Mouse (Mus musculus) layer of hippocampus, adult 8-10 months (tissue): ENCODE measurements around the gene Slc35f3. TPM values are rescaled to one million over a fixed set of nuclear protein-coding genes. Genes with fewer than 3 reads are reported as not detected.

Source experiments
- DNase-seq, 2 experiments: peaks; one replicate each; pipeline ENCODE4 v3.0.0; 2022; ENCODE audit warnings: low spot score in 2 of 2
- total RNA-seq, 4 experiments: library from RNA; stranded (reverse); gene quantifications; 2 replicates each; pipeline ENCODE4 v1.2.4; 2022

Gene Slc35f3
- total RNA-seq, 4 experiments from 2014 or later = 34.9 to 40.8 (median 38.7) TPM

DNA sequence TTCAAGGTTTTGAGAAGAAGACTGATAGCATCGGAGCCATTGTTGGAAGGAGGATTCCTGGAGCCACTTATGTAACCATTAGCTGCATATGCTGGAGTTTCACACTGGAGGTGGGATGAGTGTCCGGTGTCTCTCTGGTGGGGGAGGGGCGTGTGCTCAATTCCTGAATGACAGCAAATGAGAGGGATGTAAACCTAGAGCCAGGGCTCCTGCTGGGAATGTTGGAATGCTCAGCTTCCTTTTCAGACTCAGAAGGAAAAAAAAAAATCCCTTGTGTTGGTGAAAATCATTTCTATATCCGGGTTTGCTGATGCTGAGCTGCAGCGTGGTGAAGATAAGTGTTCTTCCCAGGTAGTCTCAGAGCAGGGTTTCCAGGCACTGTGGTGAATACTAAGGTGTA is 29.4 kb downstream of the Slc35f3 start:
- no peak for DNase-seq

DNA sequence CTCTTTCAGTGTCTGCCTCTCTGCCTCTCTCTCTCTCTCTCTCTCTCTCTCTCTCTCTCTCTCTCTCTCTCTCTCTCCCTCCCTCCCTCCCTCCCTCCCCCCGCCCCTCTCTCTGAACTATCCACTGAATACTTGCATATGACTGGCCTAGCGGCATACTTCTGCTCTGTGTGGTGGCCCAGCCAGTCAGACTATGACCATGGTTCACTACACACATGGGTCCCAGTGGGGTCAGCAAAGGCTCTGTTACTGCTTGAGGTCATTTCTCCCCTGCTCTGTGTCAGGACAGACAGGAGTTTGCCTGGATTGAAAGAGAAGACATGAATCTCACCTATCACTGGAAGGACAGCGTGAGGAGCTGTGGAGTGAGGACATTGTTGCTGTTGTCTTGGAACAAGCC is 40.5 kb downstream of the Slc35f3 start:
- no peak for DNase-seq

DNA sequence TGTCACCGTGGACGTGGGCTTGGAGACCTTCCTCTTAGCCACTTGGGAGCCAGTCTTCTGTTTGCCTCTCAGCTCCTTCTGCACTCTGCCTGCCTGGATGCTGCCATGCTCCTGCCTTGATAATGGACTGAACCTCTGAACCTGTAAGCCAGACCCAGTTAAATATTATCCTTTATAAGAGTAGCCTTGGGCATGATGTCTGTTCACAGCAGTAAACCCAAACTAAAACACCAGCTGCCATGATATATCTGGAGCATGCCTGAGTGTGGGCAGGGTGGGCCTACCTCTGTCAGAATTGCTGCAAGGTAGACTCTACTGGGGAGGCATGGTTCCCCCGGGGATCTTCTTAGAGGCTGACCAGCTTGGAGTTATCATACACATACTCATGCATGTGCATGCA is 41.0 kb downstream of the Slc35f3 start:
- no peak for DNase-seq

DNA sequence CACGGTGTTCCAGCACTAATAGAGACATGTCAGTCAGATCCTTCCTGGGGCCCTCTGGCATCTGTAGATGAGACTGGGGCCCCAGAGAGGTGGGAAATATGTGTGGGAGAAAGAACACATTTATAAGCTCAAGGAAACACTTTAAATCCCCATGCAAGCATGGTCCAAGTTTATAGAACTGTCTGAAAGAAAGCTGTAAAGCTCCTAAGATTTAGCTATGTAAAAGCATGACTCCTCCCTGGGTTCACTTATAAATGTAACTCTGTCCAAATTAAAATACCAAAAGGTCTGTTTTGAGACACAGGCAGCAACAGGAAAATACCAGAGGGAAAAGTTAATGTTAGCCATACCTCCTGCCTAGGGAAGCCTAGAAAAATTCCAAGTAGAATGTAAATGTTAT is 42.8 kb downstream of the Slc35f3 start:
- no peak for DNase-seq

DNA sequence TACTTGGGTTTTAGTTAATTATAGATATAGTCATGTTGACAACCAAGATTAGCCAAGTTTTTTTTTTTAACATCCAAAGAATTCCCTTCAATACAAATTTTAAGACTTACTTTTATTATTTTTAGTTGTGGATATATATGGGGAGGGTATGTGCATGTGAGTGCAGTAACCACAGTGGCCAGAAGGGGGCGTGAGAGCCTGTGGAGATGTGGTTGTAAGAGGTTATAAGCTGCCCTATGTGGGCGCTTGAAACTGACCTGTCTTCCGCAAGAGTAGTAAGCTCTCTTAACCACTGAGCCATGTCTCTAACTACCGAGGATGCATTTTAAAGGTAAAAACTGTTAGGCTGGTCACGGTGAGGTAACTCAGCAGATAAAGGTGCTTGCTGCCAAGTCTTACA is 45.1 kb downstream of the Slc35f3 start:
- DNase-seq = no peak

DNA sequence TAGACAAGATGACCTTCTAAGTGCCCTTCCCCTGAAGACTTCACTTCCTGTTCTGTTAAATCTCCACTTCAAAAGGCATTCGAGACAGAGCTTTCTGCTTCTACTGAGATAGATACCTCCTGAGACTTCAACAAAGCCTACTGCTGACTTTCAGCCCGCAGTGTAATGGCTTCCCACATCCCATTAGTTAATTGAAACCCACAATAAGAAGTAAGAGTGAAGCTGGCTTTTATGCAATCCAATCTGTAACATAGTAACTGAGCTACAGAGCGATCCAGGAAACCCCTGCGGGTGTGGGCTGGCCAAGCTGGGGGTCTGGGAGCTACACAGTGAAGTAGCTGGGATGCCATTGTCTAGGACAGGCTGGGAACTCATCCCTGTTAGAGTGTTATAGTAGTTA is 46.7 kb downstream of the Slc35f3 start:
- no peak for DNase-seq

DNA sequence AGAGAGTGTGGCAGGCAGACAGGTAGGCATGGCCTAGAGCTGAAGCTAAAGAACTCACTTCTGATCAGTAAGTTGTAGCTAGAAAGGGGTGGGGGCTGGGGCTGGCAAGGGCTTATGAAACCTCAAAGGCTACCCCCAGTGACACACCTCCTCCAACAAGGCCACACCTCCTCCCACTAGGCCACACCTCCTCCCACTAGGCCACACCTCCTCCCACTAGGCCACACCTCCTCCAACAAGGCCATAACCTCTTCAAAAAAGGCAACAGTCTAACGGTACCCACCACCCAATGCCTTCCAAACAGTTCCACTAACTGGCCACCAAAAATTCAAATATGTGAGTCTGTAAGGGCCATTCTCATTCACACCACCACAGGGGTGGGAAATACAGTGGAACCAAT is 54.9 kb downstream of the Slc35f3 start:
- no peak for DNase-seq

DNA sequence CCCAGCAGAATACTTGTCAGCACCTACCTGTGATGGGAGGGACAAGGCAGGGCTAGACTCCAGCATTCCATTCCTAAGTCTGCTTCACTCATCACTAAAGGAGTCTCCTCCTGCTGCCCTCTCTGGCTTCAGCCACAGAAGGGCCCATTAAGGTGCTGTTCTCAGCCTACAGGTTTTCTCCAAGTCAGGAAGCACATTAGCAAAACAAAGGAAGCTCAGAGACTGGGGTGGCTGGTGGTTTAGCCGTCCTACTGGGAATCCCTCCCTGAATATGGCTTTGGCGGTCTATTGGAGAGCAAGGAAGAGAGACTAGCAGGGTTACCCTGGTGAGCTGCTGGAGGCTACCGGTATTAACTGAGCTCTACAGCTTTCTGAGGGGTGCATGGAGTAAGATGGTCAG is 59.6 kb downstream of the Slc35f3 start:
- no peak for DNase-seq

DNA sequence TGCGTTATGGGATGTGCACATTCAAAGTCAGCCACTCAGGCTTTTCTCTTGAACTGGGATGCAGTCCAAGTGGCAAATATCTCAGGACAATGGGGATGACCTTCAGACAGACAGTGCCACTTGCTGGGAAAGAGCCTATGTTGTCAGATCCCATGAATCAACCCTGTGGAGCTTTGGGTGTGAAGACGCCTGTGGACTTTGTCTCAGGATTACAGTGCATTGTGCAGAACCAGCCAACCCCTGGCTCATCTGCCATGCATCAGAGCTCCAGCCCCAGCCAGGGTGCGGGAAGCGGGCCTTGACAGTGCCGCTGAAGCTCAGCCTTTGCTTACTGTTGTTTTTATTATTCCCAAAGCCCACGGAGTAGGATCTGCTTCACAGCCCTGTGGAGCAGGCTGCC is 60.9 kb downstream of the Slc35f3 start:
- no peak for DNase-seq

DNA sequence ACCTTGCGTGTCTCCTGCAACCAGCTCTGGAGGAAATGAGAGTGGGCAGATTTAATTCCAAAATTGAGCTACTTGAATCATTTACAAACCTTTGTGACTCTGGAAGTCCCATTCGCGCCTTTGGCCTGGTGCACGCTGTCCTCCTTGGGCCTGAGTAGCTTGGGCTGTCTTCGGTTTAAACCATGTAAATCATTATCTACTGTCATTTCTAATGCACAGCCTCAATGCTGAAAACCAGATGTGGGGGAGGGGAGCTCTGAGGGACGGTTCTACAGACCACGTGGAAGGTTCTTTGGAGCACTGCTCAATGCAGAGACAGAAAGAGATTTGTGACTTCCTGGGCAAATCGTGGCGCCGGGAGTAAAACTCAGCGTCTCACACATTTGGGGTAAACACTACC is 61.7 kb downstream of the Slc35f3 start:
- DNase-seq = no peak

DNA sequence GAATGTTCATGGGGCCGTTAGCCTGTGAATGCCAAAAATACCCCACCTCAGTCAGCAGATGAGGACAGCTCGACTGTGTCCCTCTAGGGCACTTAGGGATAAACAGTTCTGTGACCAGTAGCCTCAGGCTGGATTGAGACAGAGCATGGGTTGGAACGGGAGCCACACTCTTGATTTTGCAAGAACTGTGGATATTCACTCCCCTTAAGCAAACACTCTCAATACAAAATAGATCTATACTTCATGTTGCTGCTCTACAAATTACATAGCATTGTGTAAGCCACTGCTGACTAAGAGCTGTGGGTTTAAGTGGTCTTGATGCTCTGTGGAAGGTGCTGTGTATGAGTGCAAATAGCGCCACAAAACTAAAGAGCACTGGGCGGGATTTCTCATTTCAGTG is 62.3 kb downstream of the Slc35f3 start:
- DNase-seq = no peak

DNA sequence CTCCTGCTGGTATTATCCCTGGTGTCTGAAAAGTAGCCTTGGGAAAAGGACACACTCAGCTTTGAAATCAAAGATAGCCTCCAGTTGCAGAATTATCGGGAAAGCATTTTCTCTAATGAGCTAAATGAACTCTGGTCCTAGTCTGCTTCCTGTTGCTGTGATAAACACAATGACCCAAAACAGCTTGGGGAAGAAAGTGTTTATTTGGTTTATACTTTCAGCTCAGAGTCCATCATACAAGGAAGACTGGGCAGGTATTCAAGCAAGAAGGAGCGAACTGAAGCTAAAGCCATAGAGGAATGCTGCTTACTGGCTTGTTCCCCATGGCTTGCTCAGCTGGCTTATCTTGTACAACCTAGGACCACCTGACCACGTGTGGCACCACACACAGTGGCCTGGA is 67.9 kb downstream of the Slc35f3 start:
- no peak for DNase-seq

DNA sequence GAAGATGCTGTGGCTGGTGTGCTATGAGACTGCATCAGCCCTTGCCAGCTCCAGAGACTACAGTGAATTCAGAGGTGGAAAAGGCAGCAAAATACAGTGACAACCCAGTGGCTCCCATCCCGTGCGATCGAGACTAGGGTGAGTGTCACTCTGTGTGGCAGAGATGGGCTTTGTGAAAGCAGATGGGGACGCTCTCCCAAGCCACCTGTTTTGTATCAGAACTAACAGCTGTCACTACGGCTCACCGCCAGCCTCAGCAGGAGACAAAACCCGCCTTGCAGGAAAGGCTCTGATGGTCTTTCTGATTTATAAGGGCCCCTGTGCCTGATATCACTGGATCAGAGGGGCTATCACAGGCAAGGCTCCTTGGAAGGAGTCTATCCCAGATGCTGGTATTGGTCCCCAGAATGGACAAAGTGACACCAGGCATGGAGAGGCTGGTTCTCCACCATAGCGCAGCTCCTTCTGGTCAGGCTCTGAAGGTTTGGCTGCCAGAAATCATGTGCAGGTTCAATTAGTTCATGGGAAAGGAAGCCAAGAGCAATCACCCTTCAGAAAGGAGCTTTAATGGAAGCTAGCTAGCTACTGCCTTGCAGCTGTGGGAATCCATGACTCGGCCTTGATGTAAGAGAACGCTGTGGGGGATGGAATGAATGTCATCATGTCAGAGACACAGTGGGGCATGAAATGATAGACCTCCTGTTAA is 70.1 kb downstream of the Slc35f3 start:
- peak; percentile 40 to 69 for DNase-seq

DNA sequence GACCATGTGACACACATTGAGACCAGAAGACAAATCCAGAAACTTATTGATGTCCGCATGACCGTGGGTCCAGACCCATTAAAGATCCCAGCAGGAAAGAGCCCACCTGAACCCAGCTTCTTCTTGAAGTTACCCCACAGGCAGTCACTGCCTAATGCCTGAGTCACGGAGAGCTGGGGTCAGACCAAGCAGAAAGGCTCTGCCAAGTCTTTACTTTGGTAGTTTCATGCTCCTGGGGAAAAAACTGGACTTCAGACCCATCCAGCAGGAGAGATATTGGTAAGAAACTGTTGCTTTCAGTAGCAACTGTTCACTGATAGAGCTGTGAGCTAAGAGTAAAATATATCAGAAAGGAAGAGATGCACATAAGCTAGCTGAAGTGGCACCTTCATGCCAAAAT is 73.5 kb downstream of the Slc35f3 start:
- no peak for DNase-seq

DNA sequence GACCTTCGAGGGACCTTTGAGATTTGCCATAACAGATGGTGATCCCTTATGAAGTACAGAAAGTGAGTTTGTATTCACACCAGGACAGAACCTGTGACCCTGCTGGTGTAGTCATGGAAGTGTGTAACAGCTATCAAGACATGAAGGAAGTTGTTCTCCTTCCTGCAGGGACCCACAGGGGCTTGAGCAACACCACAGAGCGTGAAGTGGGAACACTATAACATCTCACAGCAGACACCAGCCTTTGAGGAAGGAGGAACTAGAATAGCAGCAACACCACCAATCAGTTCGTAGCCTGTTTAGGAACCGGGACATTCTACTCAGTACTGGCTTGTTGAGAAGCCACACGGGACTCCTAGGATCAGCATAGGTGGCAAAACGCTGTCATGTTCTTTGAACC is 81.2 kb downstream of the Slc35f3 start:
- DNase-seq = no peak

DNA sequence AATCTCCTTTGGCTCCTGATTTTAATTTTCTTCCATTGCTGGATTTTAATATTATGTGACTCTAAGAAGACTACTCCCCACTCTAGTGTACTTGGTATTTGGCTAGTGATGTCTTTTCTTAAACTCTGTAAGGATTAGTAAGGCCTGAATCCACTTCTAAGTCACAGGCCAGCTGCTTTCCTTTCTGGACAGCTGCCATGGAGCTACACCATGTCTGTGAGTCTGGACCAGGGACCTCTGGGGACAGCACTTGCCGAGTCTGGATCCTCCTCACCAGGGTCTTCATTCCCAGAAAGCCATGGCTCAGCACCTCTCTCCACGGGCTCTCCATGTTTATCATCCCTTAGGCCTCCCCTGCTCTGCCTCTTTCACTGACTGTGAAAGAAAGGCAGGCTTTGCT is 81.8 kb downstream of the Slc35f3 start:
- no peak for DNase-seq

DNA sequence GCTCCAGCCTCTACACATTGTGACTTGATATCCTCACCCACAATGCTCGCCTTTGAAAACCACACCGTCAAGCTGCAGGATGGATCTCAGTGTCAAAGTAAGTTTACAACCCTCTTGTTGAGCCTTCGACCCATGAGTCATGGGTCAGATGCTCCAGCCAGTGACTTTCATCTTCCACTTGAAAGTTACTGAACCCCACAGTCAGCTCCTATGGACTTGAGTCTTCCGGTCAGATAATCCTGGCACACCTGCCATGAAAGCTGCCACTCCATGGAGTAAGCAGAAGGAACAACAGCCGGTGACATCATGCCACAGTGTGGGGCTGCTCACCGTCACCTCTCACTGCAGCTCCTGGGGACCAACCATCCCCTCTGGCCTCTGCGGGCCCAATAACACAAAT is 82.9 kb downstream of the Slc35f3 start:
- DNase-seq = no peak

DNA sequence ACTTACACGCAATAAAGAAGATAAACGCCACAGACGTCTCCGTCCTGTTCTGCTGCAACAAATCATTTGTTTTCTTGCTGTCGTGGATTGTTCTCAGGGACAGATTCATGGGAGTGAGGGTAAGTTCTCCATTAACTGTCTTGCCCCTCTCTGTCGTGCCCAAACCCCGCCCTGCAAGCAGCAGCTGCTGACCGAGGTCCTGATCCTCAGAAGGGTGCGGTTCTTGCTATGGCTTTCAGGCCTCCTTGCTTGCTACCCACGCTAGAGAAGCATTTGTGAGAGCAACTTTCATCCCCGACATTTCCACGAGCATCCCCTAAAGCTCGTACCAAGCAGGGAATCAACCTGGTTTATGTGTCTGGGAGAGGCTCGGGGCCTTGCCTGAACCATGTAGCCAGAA is 83.9 kb downstream of the Slc35f3 start:
- no peak for DNase-seq

DNA sequence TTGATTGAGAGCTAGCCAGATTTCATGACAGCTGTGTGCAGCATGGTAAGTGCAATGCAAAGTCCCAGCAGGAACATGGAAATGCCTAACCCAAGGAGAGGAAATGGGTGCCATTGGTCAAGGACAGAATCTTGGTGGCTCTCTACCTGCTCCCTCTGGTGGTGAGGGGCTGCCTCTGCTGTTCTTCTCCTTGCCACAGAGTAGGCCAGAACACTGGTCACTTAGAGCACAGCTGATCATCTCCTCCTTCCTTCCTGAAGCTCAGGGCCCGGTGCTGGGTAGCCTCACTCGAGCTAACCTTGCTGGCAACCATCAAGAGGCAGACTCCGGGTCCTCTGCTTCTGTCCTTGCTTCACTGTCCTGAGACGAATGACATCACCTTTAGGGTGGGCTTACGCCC is 84.4 kb downstream of the Slc35f3 start:
- peak in 1 of 2 experiments; percentile 27 for DNase-seq

DNA sequence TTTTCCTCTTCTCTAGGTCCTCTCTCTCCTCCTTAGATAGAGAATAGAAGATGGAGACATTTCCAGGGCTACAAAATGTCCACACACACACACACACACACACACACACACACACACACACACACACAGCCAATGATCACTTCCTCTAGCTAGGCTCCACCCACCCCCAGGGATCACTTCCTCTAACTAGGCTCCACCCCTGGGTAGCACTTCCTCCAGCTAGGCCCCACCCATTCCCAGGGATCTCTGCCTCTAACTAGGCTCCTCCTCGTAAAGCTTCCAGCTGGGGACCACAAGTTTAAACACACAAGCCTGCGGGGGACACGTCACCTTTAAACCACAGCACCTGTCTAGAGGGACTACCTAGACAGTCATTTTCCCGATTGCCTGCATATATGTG is 89.2 kb downstream of the Slc35f3 start:
- no peak for DNase-seq

DNA sequence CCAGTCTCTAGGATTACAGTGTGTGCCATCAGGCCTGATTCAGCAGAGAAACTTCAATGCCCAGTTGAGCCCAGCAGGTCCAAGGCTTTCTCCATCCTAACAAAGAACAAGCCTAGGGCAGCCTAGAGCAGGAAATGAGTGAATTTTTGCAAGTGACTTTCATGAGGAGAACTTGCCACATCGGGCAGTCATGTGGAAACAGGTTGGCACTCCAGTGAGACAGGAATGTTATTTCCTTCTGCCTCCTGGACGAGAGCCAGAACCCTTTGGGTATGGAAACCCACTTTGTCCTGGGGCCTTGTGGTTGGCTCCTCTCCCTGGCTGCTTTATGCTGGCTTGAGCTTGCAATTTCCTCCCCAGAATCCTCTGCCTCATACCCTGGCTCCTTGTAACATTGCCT is 93.2 kb downstream of the Slc35f3 start:
- DNase-seq = no peak

DNA sequence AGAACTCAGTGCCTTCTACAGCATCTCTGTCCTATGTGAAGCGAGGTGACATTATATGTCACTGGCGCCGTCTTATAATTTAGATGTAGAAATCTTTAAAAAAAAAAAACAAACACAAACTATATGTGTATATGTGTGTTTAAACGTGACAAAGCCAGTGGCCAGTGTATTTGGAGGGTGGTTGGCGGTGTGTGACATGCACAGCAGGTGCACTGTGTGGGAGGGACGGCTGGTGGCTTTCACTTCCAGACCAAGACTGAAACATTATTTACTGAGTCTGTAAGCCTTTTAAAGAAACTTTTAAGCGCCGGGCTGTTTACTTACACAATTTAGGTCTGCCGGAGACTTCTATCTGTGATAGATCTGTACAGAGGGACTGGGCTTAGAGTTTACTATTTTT is 97.0 kb downstream of the Slc35f3 start:
- no peak for DNase-seq

DNA sequence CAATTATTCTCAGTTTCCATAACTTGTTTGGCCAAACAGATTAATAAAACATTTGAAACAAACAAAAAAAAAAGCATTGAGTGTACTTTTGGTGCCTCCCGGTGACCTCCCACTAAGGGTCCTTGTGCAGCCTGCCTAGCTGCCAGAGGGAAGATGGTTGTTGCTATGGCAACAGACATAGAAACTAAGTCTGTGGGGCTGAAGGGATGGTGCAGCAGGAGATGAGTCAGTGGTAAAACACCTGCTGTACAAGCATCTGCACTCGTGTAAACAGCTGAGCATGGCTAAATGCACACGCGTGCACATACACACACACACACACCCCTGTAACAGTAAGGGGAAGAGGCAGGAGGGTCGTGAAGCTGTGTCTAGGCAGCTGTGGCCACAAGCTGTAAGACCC is 97.6 kb downstream of the Slc35f3 start:
- DNase-seq = no peak

DNA sequence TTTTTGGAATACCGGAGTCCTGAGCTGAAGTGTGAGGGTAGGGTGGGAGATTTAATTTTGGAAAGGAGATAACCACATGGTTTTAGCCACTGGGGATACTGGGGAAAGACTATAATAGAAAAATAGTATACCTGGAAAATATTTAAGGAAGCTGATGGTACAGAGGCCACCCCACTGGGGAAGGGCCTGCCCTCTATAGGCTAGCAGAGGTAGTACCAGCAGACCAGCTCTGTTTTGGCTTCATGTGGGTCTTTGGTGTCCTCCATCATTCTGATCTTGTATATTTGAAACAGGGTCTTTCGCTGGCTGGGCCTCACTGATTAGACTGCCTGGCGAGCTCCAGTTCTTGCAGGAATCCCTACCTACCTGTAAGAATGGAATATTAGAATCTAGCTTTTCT is 100.0 kb downstream of the Slc35f3 start:
- no peak for DNase-seq
